Mouse (Mus musculus) heart, adult 2 months (tissue): ENCODE data around the gene Nop9. TPM values are rescaled to one million over a fixed set of nuclear protein-coding genes. Genes with fewer than 3 reads are reported as not detected.

ENCODE experiments used
- DNase-seq, 2 experiments: peaks; one replicate each; pipeline ENCODE4 v3.0.0; 2021
- H3K27ac ChIP-seq: fragments of 200-600 bp; 2 replicates; pipeline ENCODE4 v1.8.1; 2022
- H3K27me3 ChIP-seq: fragments of 200-500 bp; 2 replicates; pipeline ENCODE4 v1.6.1; 2012; ENCODE audit warnings: mild to moderate bottlenecking, low read length, inconsistent platforms, mixed read lengths; ENCODE audit not compliant: control insufficient read depth, insufficient read depth
- H3K36me3 ChIP-seq: fragments of 200-500 bp; 2 replicates; pipeline ENCODE4 v1.6.1; 2012; ENCODE audit warnings: low read length, inconsistent platforms; ENCODE audit not compliant: control insufficient read depth, insufficient read depth
- H3K4me1 ChIP-seq: fragments of 200-500 bp; 2 replicates; pipeline ENCODE4 v1.6.1; 2011; ENCODE audit warnings: low read length; ENCODE audit not compliant: control insufficient read depth, insufficient read depth
- H3K4me3 ChIP-seq: fragments of 200-600 bp; 2 replicates; pipeline ENCODE4 v1.8.1; 2022
- H3K79me2 ChIP-seq: fragments of 200-500 bp; replicated peaks from 2 replicates; pipeline ENCODE4 v1.6.1; 2012; ENCODE audit warnings: mild to moderate bottlenecking, inconsistent platforms, low read length, moderate library complexity, mixed read lengths; ENCODE audit not compliant: control insufficient read depth, insufficient read depth
- H3K9ac ChIP-seq: fragments of 200-500 bp; 2 replicates; pipeline ENCODE4 v1.6.1; 2012; ENCODE audit warnings: low read depth, mild to moderate bottlenecking, control low read depth, inconsistent platforms, low read length, mixed read lengths
- CTCF ChIP-seq: fragments of 200-600 bp; IDR thresholded peaks from 2 replicates; pipeline ENCODE4 v1.8.1; 2022; ENCODE audit warnings: antibody characterized with exemption, mild to moderate bottlenecking, moderate library complexity
- EP300 ChIP-seq: fragments of 200-500 bp; IDR thresholded peaks from 2 replicates; pipeline ENCODE4 v1.6.1; 2011; ENCODE audit warnings: low read depth, low read length, control low read depth; ENCODE audit not compliant: insufficient read depth
- POLR2A ChIP-seq: fragments of 200-500 bp; IDR thresholded peaks from 2 replicates; pipeline ENCODE4 v1.6.1; 2011; ENCODE audit warnings: mild to moderate bottlenecking, low read depth, low read length, control low read depth; ENCODE audit not compliant: insufficient read depth
- WGBS: fragments of 180-500 bp; shearing (Covaris S2); methylation state at CpG from one replicate; pipeline ENCODE4 v1.1.7; 2018; 5-methylcytosine and 5-hydroxymethylcytosine counted together
- intact Hi-C: fragments of 180-260 bp; cut with DNase I; formaldehyde crosslinking; loops from one replicate; pipeline ENCODE4 v1.15.1; 2025
- polyA plus RNA-seq: library from polyadenylated mRNA; depleted of rRNA; stranded (reverse); fragments of >200 nt; gene quantifications from 2 replicates; pipeline ENCODE4 v1.2.3, GENCODE M21; 2012
- total RNA-seq, 2 experiments: library from RNA; stranded (reverse); gene quantifications; 2 replicates each; pipeline ENCODE4 v1.2.3; 2021

Gene Nop9
- total and polyA plus RNA-seq, 3 experiments: 8.3 to 11.4 (median 10.1) TPM

DNA sequence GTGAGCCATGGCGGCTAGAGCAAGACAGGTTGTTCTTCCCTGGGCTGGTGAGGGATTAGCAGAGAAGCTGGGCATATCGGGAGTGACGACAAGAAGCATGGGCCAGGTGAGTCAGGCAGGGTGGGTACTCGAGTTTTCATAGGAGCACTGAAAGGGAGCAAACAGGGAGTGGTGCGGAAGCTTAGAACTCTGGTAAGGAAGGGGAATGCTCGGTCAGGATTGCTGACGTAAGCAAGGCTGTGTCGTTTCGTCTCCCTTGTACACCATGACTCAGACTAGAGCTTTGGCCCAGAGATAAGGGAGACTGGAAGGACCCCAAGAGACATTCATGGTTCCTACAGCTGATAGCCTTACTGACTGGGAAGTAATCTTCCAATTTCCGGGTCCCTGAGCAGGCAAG lies 11.6 kb upstream of the Nop9 start:
- Histone ChIP-seq H3K79me2 (no peaks in the 10 kb centered on the region), H3K9ac (no peak overlapping the region), H3K4me3 (no peak overlapping the region), H3K36me3 (no peaks in the 10 kb centered on the region), H3K4me1 (no peaks in the 10 kb centered on the region), H3K27me3 (no peaks in the 10 kb centered on the region), H3K27ac (no peak overlapping the region)
- 49% methylated on average over 10 of the region's 10 CpGs for WGBS
- no peak for TF ChIP-seq POLR2A
- intact Hi-C loops: no loop called here
- no peak for DNase-seq

DNA sequence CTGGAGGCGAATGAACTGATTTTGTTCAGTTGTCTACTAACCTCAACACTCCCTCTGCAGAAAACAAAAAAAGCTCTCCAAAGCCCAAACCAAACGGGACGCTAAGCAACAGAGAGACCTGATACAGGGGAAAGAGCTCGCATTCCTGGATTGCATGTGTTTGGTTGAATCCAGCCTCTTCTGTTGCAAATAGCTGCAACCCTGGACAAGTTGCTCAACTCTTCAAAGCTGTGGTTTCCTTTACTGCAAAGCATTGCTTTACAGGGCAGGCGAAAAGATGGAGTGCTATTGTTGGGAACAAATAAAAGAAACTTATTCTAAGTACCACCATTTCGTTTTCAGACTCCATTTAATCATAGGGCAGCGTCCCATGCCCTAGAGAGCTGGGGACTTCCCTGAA lies 10.6 kb upstream of the Nop9 start:
- H3K4me1 ChIP-seq: no peaks in the 10 kb centered on the region
- no peaks in the 10 kb centered on the region for H3K27me3 ChIP-seq
- H3K9ac ChIP-seq: no peak overlapping the region
- H3K27ac ChIP-seq: no peak overlapping the region
- H3K4me3 ChIP-seq: no peak overlapping the region
- intact Hi-C loops: no loop called here
- WGBS: 67% methylated on average over 7 of the region's 7 CpGs
- H3K36me3 ChIP-seq: no peaks in the 10 kb centered on the region
- no peaks in the 10 kb centered on the region for H3K79me2 ChIP-seq
- TF ChIP-seq POLR2A (no peak), EP300 (no peak), CTCF (no peak)
- no peak for DNase-seq

DNA sequence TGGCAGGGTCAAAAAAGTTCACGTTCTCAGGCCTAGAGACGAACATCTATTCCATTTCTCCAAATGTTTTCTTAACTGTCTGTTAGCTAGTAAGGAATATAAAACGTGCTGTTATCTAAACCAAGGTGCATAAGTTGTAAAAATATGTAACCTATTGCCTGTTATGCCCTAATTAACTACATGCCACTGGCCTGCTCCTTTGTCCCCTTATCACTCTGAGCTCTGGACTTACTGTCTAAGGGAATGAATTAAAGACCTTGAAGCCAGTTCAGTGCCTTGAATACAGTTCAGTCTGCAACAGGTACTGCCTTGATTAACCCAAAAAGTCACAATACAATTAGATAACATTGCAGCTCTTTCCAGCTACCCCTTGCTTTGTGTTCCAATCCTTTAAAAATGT lies 10.2 kb upstream of the Nop9 start:
- Histone ChIP-seq H3K36me3 (no peaks in the 10 kb centered on the region), H3K4me3 (no peak overlapping the region), H3K9ac (no peak overlapping the region), H3K27ac (no peak overlapping the region), H3K27me3 (no peaks in the 10 kb centered on the region), H3K4me1 (no peaks in the 10 kb centered on the region), H3K79me2 (no peaks in the 10 kb centered on the region)
- TF ChIP-seq CTCF (no peak), EP300 (no peak), POLR2A (no peak)
- no peak for DNase-seq
- intact Hi-C loops: no loop called here
- 50% methylated on average over 3 of the region's 3 CpGs for WGBS

DNA sequence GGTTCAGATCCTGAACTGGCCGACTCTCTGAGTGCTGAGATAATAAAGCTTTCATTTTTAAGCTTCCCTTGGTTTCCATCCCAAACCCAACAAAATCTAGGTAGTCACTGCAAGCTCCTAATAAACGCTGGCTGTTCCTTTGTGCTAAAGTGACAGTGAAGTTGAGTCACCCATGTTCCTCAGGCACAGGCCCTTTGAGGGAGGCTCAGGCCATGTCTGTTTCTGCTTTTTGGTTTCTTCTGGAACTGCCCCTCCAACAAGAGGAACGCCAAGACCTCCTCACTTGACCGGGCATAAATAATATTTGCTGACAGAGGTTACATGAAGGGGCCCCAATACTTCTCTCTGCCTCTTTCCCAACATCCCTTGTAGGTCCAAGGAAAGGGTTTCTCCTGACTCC lies 9.7 kb upstream of the Nop9 start:
- Histone ChIP-seq H3K27me3 (no peaks in the 10 kb centered on the region), H3K9ac (no peak overlapping the region), H3K27ac (no peak overlapping the region), H3K36me3 (no peaks in the 10 kb centered on the region), H3K4me3 (no peak overlapping the region), H3K4me1 (no peaks in the 10 kb centered on the region), H3K79me2 (no peaks in the 10 kb centered on the region)
- no peak for DNase-seq
- intact Hi-C loops: no loop called here
- TF ChIP-seq POLR2A (no peak), CTCF (no peak), EP300 (no peak)
- 70% methylated on average over 4 of the region's 4 CpGs for WGBS

DNA sequence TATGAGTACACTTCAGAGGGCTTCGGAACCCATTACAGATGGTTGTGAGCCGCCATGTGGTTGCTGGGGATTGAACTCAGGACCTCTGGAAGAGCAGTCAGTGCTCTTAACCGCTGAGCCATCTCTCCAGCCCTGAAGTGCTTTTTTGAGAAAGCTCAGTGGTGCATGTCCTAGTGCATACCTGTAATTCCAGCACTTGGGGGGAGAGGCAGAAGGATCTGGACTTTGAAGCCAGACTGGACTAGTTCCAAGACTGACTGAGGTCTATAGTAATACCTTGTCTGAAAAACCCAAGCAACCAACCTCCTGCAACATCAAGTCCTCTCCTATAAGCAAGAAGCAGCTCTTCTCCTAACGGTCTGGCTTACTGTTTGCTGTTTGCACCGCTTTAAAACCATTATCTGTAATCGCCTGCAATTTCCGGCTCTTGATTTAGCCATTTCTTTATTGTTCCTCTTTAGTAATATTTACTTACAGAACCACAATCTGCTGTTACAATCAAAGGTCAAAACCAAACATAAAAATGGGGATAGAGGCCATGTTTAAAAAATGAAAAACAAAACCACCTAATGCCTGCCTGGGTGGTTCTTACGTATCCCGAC lies 8.3 kb upstream of the Nop9 start:
- H3K4me3 ChIP-seq: no peak overlapping the region
- TF ChIP-seq CTCF (no peak), POLR2A (no peak), EP300 (no peak)
- no peaks in the 10 kb centered on the region for H3K36me3 ChIP-seq
- intact Hi-C loops: no loop called here
- H3K27me3 ChIP-seq: no peaks in the 10 kb centered on the region
- no peak overlapping the region for H3K27ac ChIP-seq
- no peaks in the 10 kb centered on the region for H3K79me2 ChIP-seq
- no peak for DNase-seq
- H3K4me1 ChIP-seq: no peaks in the 10 kb centered on the region
- no peak overlapping the region for H3K9ac ChIP-seq
- 86% methylated on average over 9 of the region's 9 CpGs for WGBS

DNA sequence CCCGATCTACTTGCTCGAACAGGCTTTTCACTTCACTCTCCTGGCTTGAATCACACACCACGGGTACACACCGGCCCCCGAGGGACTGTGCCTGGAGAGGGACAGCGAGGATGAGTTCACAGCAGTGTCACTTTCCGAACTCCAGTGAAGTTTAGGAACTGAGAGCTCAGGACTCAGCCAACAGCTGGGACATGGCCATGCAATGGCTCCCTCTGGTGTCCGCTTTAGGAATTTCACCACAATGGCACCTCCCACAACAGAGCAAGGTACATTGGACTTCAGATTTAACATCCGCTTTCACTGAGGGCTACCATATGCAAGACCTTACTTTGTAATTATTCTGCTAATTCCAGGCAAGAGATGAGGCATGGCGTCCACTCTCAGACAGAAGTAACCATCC lies 1.8 kb upstream of the Nop9 start:
- H3K36me3 ChIP-seq: no peaks in the 10 kb centered on the region
- peak; percentile 85 to 91 for DNase-seq
- peaks cover 4% of the 10 kb centered on the region for H3K4me1 ChIP-seq
- intact Hi-C loops: loop anchor here (1.0 to 2.0 kb wide), 3 partner anchors 21 to 115 kb away; partner anchors contain the start of gene Rabggta
- H3K27ac ChIP-seq: no peak overlapping the region
- peak overlapping the region; percentile 32; the same call in 1 of the 2 replicates for H3K9ac ChIP-seq
- WGBS: 12% methylated on average over 10 of the region's 10 CpGs
- TF ChIP-seq EP300 (peak; percentile 93; the same call in 1 of the 2 replicates), CTCF (no peak)
- no peaks in the 10 kb centered on the region for H3K27me3 ChIP-seq
- H3K79me2 ChIP-seq: no peaks in the 10 kb centered on the region
- H3K4me3 ChIP-seq: no peak overlapping the region
